Mouse (Mus musculus): ENCODE data around the gene Aldh1b1. TPM values are rescaled to one million over a fixed set of nuclear protein-coding genes. Genes with fewer than 3 reads are reported as not detected.

The Aldh1b1 gene
- polyA plus RNA-seq, 1 experiment, result 8.6 TPM

GRCm38 (mm10) chr4:45771619-45772018 lies 27.2 kb upstream of the Aldh1b1 start:
- peak in 1 of 2 experiments; percentile 73 for DNase-seq (ENCODE audit: extremely low spot score in 1 of 2, low spot score in 1 of 2)

GRCm38 (mm10) chr4:45783671-45784070 lies 15.2 kb upstream of the Aldh1b1 start:
- no peak for DNase-seq (ENCODE audit: extremely low spot score in 1 of 2, low spot score in 1 of 2)

GRCm38 (mm10) chr4:45785959-45786358 lies 12.9 kb upstream of the Aldh1b1 start:
- no peak for DNase-seq (ENCODE audit: extremely low spot score in 1 of 2, low spot score in 1 of 2)

- no peak for DNase-seq (ENCODE audit: extremely low spot score in 1 of 2, low spot score in 1 of 2)
These were observed 12.1 kb upstream of the Aldh1b1 start for GRCm38 (mm10) chr4:45786674-45787073.

- DNase-seq (ENCODE audit: extremely low spot score in 1 of 2, low spot score in 1 of 2), result no peak
These were observed 10.3 kb upstream of the Aldh1b1 start for GRCm38 (mm10) chr4:45788446-45789081.

- DNase-seq (ENCODE audit: extremely low spot score in 1 of 2, low spot score in 1 of 2), result peak; percentile 56 to 78
These were observed 9.4 kb upstream of the Aldh1b1 start for GRCm38 (mm10) chr4:45789263-45789958.

- DNase-seq (ENCODE audit: extremely low spot score in 1 of 2, low spot score in 1 of 2), result no peak
These were observed 8.8 kb upstream of the Aldh1b1 start for GRCm38 (mm10) chr4:45790018-45790417.

GRCm38 (mm10) chr4:45795191-45795811 lies 3.5 kb upstream of the Aldh1b1 start:
- DNase-seq (ENCODE audit: extremely low spot score in 1 of 2, low spot score in 1 of 2), result no peak

- no peak for DNase-seq (ENCODE audit: extremely low spot score in 1 of 2, low spot score in 1 of 2)
These were observed 2.1 kb upstream of the Aldh1b1 start for GRCm38 (mm10) chr4:45796760-45797159.

GRCm38 (mm10) chr4:45799956-45800537 lies 1.2 kb downstream of the Aldh1b1 start:
- no peak for DNase-seq (ENCODE audit: extremely low spot score in 1 of 2, low spot score in 1 of 2)

- no peak for DNase-seq (ENCODE audit: extremely low spot score in 1 of 2, low spot score in 1 of 2)
These were observed 4.1 kb downstream of the Aldh1b1 start for GRCm38 (mm10) chr4:45802900-45803299.

- DNase-seq (ENCODE audit: extremely low spot score in 1 of 2, low spot score in 1 of 2), result no peak
These were observed 9.2 kb downstream of the Aldh1b1 start for GRCm38 (mm10) chr4:45808034-45808433.

- no peak for DNase-seq (ENCODE audit: extremely low spot score in 1 of 2, low spot score in 1 of 2)
These were observed 12.4 kb downstream of the Aldh1b1 start for GRCm38 (mm10) chr4:45811250-45811649.

GRCm38 (mm10) chr4:45815542-45815941 lies 16.7 kb downstream of the Aldh1b1 start:
- DNase-seq (ENCODE audit: extremely low spot score in 1 of 2, low spot score in 1 of 2), result peak in 1 of 2 experiments; percentile 79

GRCm38 (mm10) chr4:45818814-45819207 lies 20.0 kb downstream of the Aldh1b1 start:
- no peak for DNase-seq (ENCODE audit: extremely low spot score in 1 of 2, low spot score in 1 of 2)

GRCm38 (mm10) chr4:45819208-45819931 lies 20.5 kb downstream of the Aldh1b1 start:
- DNase-seq (ENCODE audit: extremely low spot score in 1 of 2, low spot score in 1 of 2), result peak in 1 of 2 experiments; percentile 55

- DNase-seq (ENCODE audit: extremely low spot score in 1 of 2, low spot score in 1 of 2), result peak in 1 of 2 experiments; percentile 82
These were observed 21.4 kb downstream of the Aldh1b1 start for GRCm38 (mm10) chr4:45820074-45820830.

GRCm38 (mm10) chr4:45821995-45822394 lies 23.2 kb downstream of the Aldh1b1 start:
- DNase-seq (ENCODE audit: extremely low spot score in 1 of 2, low spot score in 1 of 2), result no peak

- no peak for DNase-seq (ENCODE audit: extremely low spot score in 1 of 2, low spot score in 1 of 2)
These were observed 24.2 kb downstream of the Aldh1b1 start for GRCm38 (mm10) chr4:45822781-45823575.
